In the genomic region with DNA sequence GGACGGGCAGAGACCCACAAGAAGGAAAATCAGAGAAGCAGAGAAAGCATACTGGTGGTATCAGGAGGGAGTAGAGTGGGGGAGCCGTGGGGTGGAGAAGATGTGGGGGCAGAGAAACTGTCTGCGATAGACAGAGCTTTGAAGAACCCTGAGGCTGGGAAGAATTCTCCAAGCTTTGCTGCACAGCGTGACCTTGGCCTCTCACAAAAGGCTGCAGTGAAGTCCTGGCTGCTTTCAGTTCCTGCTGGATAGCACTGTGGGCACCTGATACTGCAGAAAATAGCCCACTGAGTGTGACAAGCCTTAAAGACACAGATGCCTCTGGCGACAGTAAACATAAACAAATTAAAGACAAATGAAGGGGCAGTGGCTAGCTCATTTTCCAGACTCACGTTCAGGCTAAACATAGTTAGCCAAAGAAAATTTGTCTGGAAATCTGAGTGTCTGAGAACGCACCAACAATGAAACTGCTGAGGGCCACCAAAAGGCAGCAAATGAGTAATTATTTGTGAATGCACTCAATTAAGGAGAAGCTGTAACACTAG, we compare ENCODE assay signal across 12 mouse cellular contexts.
DNase-seq lines count a peak whose midpoint lies in the region; TF ChIP-seq lines count a peak whose summit lies in the region.
"Had no signal": no experiment of that assay in that cellular context is flagged by ENCODE, and none has a peak within 500 bp of the region (broad histone marks: within the 10 kb centered on the region; RNA-seq: fewer than 3 reads in every experiment).

No protein-coding gene starts in this region.

- H3K4me1 ChIP-seq in midbrain, embryonic 10.5 days = peaks cover 47% of the 10 kb centered on the region

- peak; percentile 20 to 38 for DNase-seq in cerebellum, postnatal 14 days
- no peak for DNase-seq in cerebellum, adult 9-10 months
- no peak for DNase-seq in layer of hippocampus, adult 2 months (ENCODE audit: low spot score in 2 of 2)
- DNase-seq in layer of hippocampus, postnatal 25 days (ENCODE audit: extremely low spot score in 1 of 2, low spot score in 1 of 2) = no peak
- peak; percentile 82 for DNase-seq in brain, embryonic 14.5 days (ENCODE audit: low read depth)
- peak; percentile 20 for DNase-seq in midbrain, embryonic 10.5 days (ENCODE audit: low spot score)
- DNase-seq in cerebellum, adult 18-20 months = no peak
- DNase-seq in B cell, adult 2 months = no peak
- DNase-seq: gastrocnemius, adult 2 months; liver, postnatal 0 days had no signal

- peak overlapping the region; percentile 84 for H3K27ac ChIP-seq in layer of hippocampus, adult 2 months
- peak overlapping the region; percentile 79 for H3K27ac ChIP-seq in midbrain, embryonic 10.5 days (replicated peaks)
- H3K27ac ChIP-seq: gastrocnemius, adult 2 months; neural tube, embryonic 13.5 days; stomach, embryonic 15.5 days had no signal

- no peak for TF ChIP-seq POLR2A in brain, embryonic 14.5 days (IDR thresholded peaks at IDR 0.05; ENCODE audit: borderline replicate concordance, extremely low read depth, insufficient read depth, insufficient read length, poor library complexity, severe bottlenecking)

- no peak overlapping the region for H3K4me3 ChIP-seq in layer of hippocampus, adult 2 months
- H3K4me3 ChIP-seq in midbrain, embryonic 10.5 days = no peak overlapping the region
- H3K4me3 ChIP-seq: gastrocnemius, adult 2 months; neural tube, embryonic 13.5 days; stomach, embryonic 15.5 days had no signal

- H3K9me3 ChIP-seq in midbrain, embryonic 10.5 days (replicated peaks) = no peaks in the 10 kb centered on the region
- H3K9me3 ChIP-seq: neural tube, embryonic 13.5 days; stomach, embryonic 15.5 days had no signal

- no peaks in the 10 kb centered on the region for H3K36me3 ChIP-seq in midbrain, embryonic 10.5 days
- H3K36me3 ChIP-seq: neural tube, embryonic 13.5 days; stomach, embryonic 15.5 days had no signal

- TF ChIP-seq CTCF in layer of hippocampus, adult 2 months (conservative IDR thresholded peaks at IDR 0.05) = no peak
- no peak for TF ChIP-seq CTCF in brain, embryonic 14.5 days (IDR thresholded peaks at IDR 0.05; ENCODE audit: borderline replicate concordance, extremely low read depth, insufficient read depth, insufficient read length)

- WGBS in midbrain, embryonic 10.5 days = 58% methylated on average over 7 of the region's 7 CpGs

- no peaks in the 10 kb centered on the region for H3K27me3 ChIP-seq in midbrain, embryonic 10.5 days (ENCODE audit: low read depth, poor library complexity, severe bottlenecking)
- H3K27me3 ChIP-seq: stomach, embryonic 15.5 days had no signal

Comparison
In these comparisons a context has a peak if more than half of its experiments do, and no peak if none do; other contexts are left out.
1. DNase-seq: peak in cerebellum, postnatal 14 days (2 of 2), brain, embryonic 14.5 days (single experiment) and midbrain, embryonic 10.5 days (single experiment); none in cerebellum, adult 9-10 months (single experiment), layer of hippocampus, adult 2 months (0 of 2), layer of hippocampus, postnatal 25 days (0 of 2), cerebellum, adult 18-20 months (0 of 2) and B cell, adult 2 months (0 of 2).